Mouse (Mus musculus) G1E (cell line): Measurements from ENCODE around the gene Zfp994. TPM values are rescaled to one million over a fixed set of nuclear protein-coding genes. Genes with fewer than 3 reads are reported as not detected.
"Not testable (repeated sequence)": the region's sequence is repeated elsewhere in the genome, so short reads cannot be mapped to it uniquely, and the experiment has no call there.

ENCODE experiments used
- ATAC-seq: 2 replicates; pipeline ENCODE4 v1.8.0; 2016; ENCODE audit warnings: mild to moderate bottlenecking; ENCODE audit not compliant: insufficient number of reproducible peaks, poor library complexity, low FRiP score, severe bottlenecking; ENCODE audit errors: extremely low read depth
- DNase-seq: peaks from one replicate; pipeline ENCODE4 v3.0.0; 2012; ENCODE audit warnings: low spot score
- H3K27me3 ChIP-seq: 2 replicates; pipeline ENCODE4 v1.6.1; 2012; ENCODE audit warnings: mild to moderate bottlenecking, low read length, inconsistent platforms; ENCODE audit not compliant: insufficient read depth
- H3K36me3 ChIP-seq: replicated peaks from 2 replicates; pipeline ENCODE3; 2012; ENCODE audit warnings: mild to moderate bottlenecking, inconsistent platforms
- H3K4me1 ChIP-seq: 2 replicates; pipeline ENCODE4 v1.6.1; 2012; ENCODE audit warnings: low read depth, low read length, inconsistent platforms, mixed read lengths; ENCODE audit not compliant: insufficient read depth
- H3K4me3 ChIP-seq: 2 replicates; pipeline ENCODE4 v1.5.1; 2012; ENCODE audit warnings: low read depth, mild to moderate bottlenecking, inconsistent platforms, low read length, moderate library complexity, mixed read lengths
- H3K9me3 ChIP-seq: replicated peaks from 2 replicates; pipeline ENCODE4 v1.6.1; 2012; ENCODE audit warnings: inconsistent platforms
- polyA plus RNA-seq: library from polyadenylated mRNA; stranded (reverse); fragments of >175 nt; gene quantifications from 2 replicates; pipeline ENCODE4 v1.2.3, GENCODE M21; 2012
- total RNA-seq, 2 experiments: library from RNA; stranded (forward) in 1 of 2; stranded (reverse) in 1 of 2; fragments of 200-1000 nt in 1 of 2; fragments of >200 nt in 1 of 2; fragmentation: Nextera tagmentation in 1 of 2; gene quantifications; 2 replicates each; pipeline ENCODE4 v1.2.3; 2014 to 2017

The Zfp994 gene
- total RNA-seq (2014; fragmentation: Nextera tagmentation) (24.9 and 29.2 TPM in 2 replicates), total RNA-seq (2017) (15.5 and 18.2 TPM in 2 replicates), polyA plus RNA-seq (0.25 and 0.33 TPM in 2 replicates)

- ATAC-seq (peak; percentile 100), DNase-seq (peak; percentile 60)
- H3K27me3 ChIP-seq, H3K36me3 ChIP-seq, H3K9me3 ChIP-seq, H3K4me1 ChIP-seq: not testable (repeated sequence)
- peak within 1 kb of the TSS; percentile 73 for H3K4me3 ChIP-seq
These were observed at the start of gene Zfp994 for GRCm38 (mm10) chr17:22225422-22226012. Gene Zfp994, minus strand, starts transcription at chr17:22225616.

- DNase-seq, H3K4me1 ChIP-seq, H3K27me3 ChIP-seq, H3K9me3 ChIP-seq, H3K4me3 ChIP-seq, ATAC-seq, H3K36me3 ChIP-seq: not testable (repeated sequence)
These were observed 5.3 kb upstream of the Zfp994 start for GRCm38 (mm10) chr17:22230701-22231100.

- 0 out of 2 replicates have a peak, but pooled peaks have one; percentile 22 for ATAC-seq
- not testable (repeated sequence) for DNase-seq, H3K4me1 ChIP-seq, H3K9me3 ChIP-seq, H3K27me3 ChIP-seq, H3K36me3 ChIP-seq
- peak overlapping the region; percentile 73 for H3K4me3 ChIP-seq
These were observed 401 bp downstream of the Zfp994 start for GRCm38 (mm10) chr17:22225015-22225414.

GRCm38 (mm10) chr17:22165722-22166294 lies 59.6 kb downstream of the Zfp994 start, which contains the start of gene Zfp947:
Gene Zfp947, minus strand, starts transcription at chr17:22166190.
- H3K9me3 ChIP-seq, H3K36me3 ChIP-seq, H3K27me3 ChIP-seq, H3K4me1 ChIP-seq: not testable (repeated sequence)
- H3K4me3 ChIP-seq = peak within 1 kb of the TSS; percentile 68
- peak; percentile 80 for ATAC-seq
- DNase-seq = peak; percentile 8

- not testable (repeated sequence) for H3K4me1 ChIP-seq, H3K36me3 ChIP-seq, ATAC-seq, H3K9me3 ChIP-seq, H3K27me3 ChIP-seq, DNase-seq
- peak overlapping the region; percentile 68 for H3K4me3 ChIP-seq
These were observed 60.1 kb downstream of the Zfp994 start for GRCm38 (mm10) chr17:22165304-22165703.

GRCm38 (mm10) chr17:22153951-22154350 lies 71.5 kb downstream of the Zfp994 start:
- not testable (repeated sequence) for H3K27me3 ChIP-seq, H3K4me1 ChIP-seq, H3K9me3 ChIP-seq, DNase-seq, ATAC-seq, H3K4me3 ChIP-seq, H3K36me3 ChIP-seq

Other genes starting within 250 kb of the Zfp994 start
- 2.6 and 3.4 TPM in 2 replicates for gene Zfp947, start 59.4 kb downstream of the Zfp994 start, total RNA-seq (2014; fragmentation: Nextera tagmentation)
- gene Zfp947, start 59.4 kb downstream of the Zfp994 start, total RNA-seq (2017) = 5.4 and 5.5 TPM in 2 replicates
- 0.08 and 0.23 TPM in 2 replicates for gene Zfp947, start 59.4 kb downstream of the Zfp994 start, polyA plus RNA-seq
- gene CT030661.1, start 89.2 kb upstream of the Zfp994 start, total RNA-seq (2014; fragmentation: Nextera tagmentation) = 67.7 and 70.1 TPM in 2 replicates
- gene CT030661.1, start 89.2 kb upstream of the Zfp994 start, total RNA-seq (2017) = 44.0 and 51.3 TPM in 2 replicates
- gene CT030661.1, start 89.2 kb upstream of the Zfp994 start, polyA plus RNA-seq = 0.78 and 1.1 TPM in 2 replicates
- gene Zfp944, start 135.8 kb upstream of the Zfp994 start, total RNA-seq (2014; fragmentation: Nextera tagmentation) = 23.7 and 33.4 TPM in 2 replicates
- gene Zfp944, start 135.8 kb upstream of the Zfp994 start, total RNA-seq (2017) = 19.7 and 21.6 TPM in 2 replicates
- gene Zfp944, start 135.8 kb upstream of the Zfp994 start, polyA plus RNA-seq = 1.0 and 1.1 TPM in 2 replicates
- 18.5 and 27.5 TPM in 2 replicates for gene Zfp758, start 135.8 kb upstream of the Zfp994 start, total RNA-seq (2014; fragmentation: Nextera tagmentation)
- gene Zfp758, start 135.8 kb upstream of the Zfp994 start, total RNA-seq (2017) = 20.6 and 23.3 TPM in 2 replicates
- 0.09 and 0.23 TPM in 2 replicates for gene Zfp758, start 135.8 kb upstream of the Zfp994 start, polyA plus RNA-seq
- 28.9 and 30.5 TPM in 2 replicates for gene Zfp946, start 198.6 kb upstream of the Zfp994 start, total RNA-seq (2014; fragmentation: Nextera tagmentation)
- gene Zfp946, start 198.6 kb upstream of the Zfp994 start, total RNA-seq (2017) = 5.0 and 7.5 TPM in 2 replicates
- 2.0 and 2.6 TPM in 2 replicates for gene Zfp946, start 198.6 kb upstream of the Zfp994 start, polyA plus RNA-seq